Mouse (Mus musculus) kidney, postnatal 4 days (tissue): ENCODE measurements around the gene Fto.

Source experiments
- DNase-seq, 2 experiments: peaks; one replicate each; pipeline ENCODE4 v3.0.0; 2021; ENCODE audit warnings: mixed read lengths in 2 of 2

Fto gene

GRCm38 (mm10) chr8:91460965-91461364 lies 147.6 kb downstream of the Fto start:
- no peak for DNase-seq

DNA sequence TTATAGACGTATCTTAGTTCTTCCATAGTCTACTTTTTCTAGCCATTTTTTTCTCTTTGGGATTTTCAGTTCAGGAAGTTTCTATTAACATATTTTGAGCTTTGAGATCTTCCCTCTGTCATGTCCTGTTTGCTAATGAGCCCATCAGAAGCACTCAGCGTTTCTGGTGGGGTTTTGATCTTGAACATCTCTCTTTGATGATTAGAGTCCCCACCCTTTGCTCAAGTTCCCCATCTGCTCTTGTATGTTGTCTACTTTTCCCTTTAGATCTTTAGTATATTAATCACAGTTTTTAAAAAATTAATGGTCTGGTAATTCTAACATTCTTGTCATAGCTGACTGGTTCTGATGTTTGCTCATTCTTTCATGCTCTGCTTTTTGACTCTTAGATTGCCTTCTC lies 150.4 kb downstream of the Fto start:
- DNase-seq: no peak

- no peak for DNase-seq
These were observed 154.1 kb downstream of the Fto start for GRCm38 (mm10) chr8:91467463-91467862.

- DNase-seq: no peak
These were observed 154.7 kb downstream of the Fto start for GRCm38 (mm10) chr8:91467881-91468534.

GRCm38 (mm10) chr8:91469441-91469840 lies 156.1 kb downstream of the Fto start:
- no peak for DNase-seq

DNA sequence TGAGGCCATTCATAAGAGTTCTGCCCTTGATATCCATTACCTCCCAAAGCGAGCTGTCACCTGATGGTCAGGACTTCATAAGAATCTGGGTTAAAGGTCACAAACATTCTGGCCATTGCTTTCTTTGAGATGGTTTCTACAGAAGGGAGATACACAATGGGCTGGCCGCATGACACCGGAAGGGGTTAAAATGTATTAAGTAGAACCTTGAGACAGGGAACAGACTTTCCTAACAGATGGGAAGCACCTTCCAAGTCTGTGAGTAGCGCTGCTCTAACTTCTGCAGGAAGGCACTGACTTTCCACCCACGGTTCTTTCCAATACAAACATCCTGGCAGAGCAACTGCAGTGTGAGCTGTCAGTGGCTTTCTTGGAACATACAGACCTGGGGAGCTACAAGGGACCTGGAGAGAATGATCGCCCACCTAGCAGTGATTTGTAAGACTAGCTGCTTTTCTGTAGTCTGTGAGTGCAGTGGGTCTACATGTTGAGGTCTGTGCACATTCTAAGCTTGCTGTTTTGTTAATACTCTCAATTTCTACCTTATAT lies 161.5 kb downstream of the Fto start:
- no peak for DNase-seq

GRCm38 (mm10) chr8:91476988-91477387 lies 163.7 kb downstream of the Fto start:
- no peak for DNase-seq

DNA sequence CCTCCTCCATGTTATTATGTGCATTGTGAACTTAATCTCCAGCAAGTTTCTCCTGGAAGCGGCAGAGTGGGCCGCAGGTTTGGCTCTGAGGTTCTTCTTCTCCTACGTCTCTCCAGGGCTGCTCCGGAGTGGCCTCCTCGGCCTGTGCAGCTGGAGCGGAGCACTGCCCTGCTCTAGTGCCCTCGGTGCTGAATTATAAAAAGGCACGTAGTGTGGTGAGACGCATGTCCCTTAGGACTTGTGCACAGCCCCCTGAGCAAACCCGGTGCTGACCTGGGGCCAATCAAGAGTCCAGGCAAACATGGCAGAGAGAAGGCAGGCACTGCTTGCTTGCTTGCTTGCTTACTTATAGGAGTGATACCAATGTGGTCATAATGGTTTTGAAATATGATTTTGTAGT lies 164.1 kb downstream of the Fto start:
- DNase-seq: no peak

DNA sequence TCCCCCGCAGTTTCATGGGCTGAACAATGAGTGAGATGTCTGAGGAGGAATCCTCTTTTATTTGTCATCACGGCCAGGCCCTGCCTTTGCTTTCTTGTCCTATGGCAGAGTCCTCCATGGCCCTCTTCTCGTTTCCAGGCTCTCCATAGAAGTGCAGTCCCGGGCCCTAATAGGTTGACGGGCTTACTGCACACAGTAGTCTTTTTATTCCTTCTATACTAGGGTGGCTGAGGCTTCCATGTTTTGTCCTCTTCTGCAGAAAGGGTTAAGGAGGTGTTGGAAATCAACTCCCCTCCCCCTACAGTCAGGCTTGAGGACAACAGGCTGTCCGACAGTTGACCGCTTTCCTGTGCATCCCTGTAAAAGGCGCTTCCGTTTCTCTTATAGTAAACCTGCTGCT lies 169.2 kb downstream of the Fto start:
- no peak for DNase-seq

- no peak for DNase-seq
These were observed 173.1 kb downstream of the Fto start for GRCm38 (mm10) chr8:91486394-91486793.

- DNase-seq: no peak
These were observed 174.1 kb downstream of the Fto start for GRCm38 (mm10) chr8:91487456-91487855.

DNA sequence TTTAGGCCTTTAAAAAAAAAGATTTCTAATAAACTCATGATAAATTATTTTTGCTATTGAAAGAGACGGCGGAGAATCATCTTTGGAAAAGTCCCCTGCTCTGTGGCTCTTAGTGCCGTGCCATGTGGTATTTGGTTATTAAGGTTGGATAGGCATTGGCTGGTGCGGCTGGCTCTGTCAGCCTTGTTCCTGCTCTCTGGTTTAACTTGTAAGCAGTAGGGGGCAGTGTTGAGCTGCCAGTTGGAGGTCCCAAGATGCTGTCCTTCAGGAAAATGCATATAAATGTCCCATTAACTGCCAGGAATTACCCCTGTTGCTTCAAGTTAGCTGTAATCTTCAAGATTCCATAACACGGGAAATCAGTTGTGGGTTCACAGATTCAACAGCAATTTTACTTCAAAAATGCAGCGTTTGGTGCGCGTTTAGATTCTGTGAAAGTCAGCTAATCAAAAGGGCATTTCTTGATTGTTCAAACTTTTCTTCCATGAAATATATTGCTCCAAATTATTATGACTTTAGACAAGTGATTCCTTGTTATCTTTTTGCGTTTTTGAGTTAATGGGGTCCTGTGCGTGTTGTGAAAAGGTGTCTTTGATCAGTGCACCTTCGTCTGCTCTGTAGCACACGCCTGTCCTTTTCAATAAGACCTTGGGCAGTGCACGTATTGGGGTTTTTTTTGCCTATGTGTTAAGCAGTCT lies 174.9 kb downstream of the Fto start:
- peak; percentile 77 to 84 for DNase-seq

- no peak for DNase-seq
These were observed 175.6 kb downstream of the Fto start for GRCm38 (mm10) chr8:91488784-91489450.

GRCm38 (mm10) chr8:91490065-91490464 lies 176.7 kb downstream of the Fto start:
- DNase-seq: peak in 1 of 2 experiments; percentile 22

- DNase-seq: no peak
These were observed 180.0 kb downstream of the Fto start for GRCm38 (mm10) chr8:91493373-91493772.

- DNase-seq: no peak
These were observed 181.4 kb downstream of the Fto start for GRCm38 (mm10) chr8:91494501-91495259.

DNA sequence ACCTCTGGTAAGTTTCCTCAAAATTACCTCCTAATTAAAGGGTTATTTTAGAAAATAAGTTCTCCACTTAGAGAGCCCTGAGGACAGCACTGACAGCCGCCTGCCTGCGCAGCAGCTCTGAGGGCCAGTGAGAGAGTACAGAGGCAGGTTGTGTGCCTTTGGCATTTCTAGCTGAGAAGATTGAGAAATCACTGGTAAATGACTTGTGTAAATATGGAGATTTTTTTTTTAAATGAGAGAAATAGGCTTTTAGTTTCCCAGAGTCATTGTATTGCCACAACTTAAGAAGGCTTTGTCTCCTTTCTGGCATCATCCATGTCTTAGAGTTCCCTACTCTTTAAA lies 181.9 kb downstream of the Fto start:
- DNase-seq: no peak

DNA sequence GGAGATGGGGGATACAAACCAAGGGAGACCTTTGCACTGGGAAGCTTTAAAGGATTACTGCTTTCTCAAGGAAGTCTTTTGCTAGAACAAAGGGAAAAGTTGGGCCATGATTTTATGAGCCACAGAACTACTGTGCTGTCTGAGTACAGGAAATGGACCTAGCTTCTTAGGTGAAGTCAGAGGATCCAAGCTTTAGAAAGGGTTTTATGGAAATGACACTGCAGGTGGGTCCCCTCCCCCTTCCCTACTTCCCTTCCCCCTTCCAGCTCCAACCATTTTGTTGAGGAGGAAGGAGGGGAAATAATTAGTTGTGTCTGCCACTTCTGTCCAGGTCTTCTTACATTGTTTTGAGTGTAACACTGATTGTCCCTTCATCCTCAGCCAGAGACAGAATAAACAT lies 182.7 kb downstream of the Fto start:
- DNase-seq: no peak

GRCm38 (mm10) chr8:91496936-91497335 lies 183.6 kb downstream of the Fto start:
- no peak for DNase-seq

DNA sequence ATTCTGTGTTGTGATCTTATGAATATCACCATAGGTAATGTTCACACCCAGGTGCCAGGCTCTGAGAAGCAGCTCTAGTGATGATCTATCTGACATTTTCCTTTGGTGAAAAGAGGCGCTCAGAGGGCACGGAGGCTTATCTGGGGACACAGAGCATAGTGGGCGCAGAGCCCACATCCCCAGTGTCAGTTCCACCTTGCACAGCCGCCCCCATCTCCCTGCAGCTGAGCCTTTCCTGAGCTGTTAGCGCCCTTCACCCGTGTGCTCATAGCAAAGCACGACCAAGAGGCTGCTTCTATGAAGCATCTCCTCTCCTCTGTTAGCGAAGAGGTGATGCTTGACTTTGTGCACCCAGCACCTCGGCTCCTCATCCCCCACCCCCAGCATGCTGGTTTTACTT lies 185.3 kb downstream of the Fto start:
- DNase-seq: no peak

GRCm38 (mm10) chr8:91499303-91499702 lies 186.0 kb downstream of the Fto start:
- no peak for DNase-seq

GRCm38 (mm10) chr8:91501960-91502600 lies 188.8 kb downstream of the Fto start:
- no peak for DNase-seq

GRCm38 (mm10) chr8:91502791-91503190 lies 189.5 kb downstream of the Fto start:
- DNase-seq: no peak
